Mouse (Mus musculus): Measurements from ENCODE around the gene Gdf9.

DNA sequence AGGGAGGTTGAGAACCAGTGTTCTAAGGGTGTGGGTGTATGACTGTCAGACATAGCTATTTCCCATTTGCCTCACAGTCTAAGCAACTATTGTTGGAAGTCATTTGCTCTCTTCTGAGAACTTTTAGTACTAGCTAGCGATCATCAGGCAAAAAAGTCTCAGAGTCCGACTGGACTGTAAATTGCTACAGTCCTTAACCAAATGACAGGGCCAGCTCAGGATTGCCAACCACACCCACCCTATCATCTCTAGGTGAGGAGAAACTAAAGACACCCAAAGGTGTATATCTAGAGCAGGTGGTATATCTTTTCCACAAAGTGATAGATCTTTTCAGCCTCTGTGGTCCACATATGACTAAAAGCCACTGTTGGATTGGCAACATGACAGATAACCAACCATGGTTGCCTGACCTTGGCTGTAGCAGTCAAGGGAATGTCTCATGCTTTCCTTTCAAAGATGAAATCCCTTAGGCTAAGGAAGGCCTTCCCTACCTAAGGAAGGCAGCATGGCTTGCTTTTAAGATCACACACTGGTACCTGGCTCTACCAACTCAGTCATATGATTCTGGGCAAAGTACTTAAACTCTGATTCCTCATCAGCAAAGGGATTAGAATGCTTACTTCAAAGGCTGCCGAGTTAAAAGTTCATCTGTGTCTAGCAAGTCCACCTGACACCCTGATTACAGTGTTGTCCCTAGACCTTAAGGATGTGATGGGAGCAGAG, 2.7 kb upstream of the Gdf9 start:
- TF ChIP-seq CTCF (conservative IDR thresholded peaks at IDR 0.05; ENCODE audit: insufficient read depth, insufficient read length, low read depth, low read length), result no peak
- TF ChIP-seq POLR2A (IDR thresholded peaks at IDR 0.05; ENCODE audit: low read depth, low read length), result no peak

All from kidney, adult 2 months (tissue).